Mouse (Mus musculus) B cell, adult 2 months (primary cell): ENCODE measurements around the gene Prrg3.
"Not testable (repeated sequence)": the region's sequence is repeated elsewhere in the genome, so short reads cannot be mapped to it uniquely, and the experiment has no call there.

ENCODE experiments used
- DNase-seq, 2 experiments: peaks; one replicate each; pipeline ENCODE4 v3.0.0; 2022

Prrg3 gene

GRCm38 (mm10) chrX:71962073-71963051 is at the start of gene Prrg3:
Gene Prrg3, plus strand, starts transcription at chrX:71962624.
- no peak for DNase-seq

DNA sequence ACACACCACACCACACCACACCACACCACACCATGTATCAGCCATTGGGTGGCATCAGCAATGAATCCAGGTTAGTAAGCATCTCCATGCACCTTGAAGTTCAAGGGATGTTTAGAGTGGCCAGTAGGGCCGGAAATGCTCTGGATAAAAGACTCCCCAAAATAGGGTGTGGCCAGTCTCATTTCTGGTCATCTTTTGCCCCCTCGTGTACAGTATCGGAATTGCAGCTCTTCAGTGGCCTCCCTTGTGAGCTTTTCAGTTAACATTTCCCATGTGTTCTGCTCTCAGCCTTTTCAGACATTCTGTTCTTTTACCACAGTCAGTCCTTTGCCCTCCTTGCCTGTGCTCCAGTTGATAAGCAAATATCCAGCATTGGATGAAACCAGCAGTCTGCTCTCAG is 15.8 kb upstream of the Prrg3 start:
- peak; percentile 18 to 44 for DNase-seq

- no peak for DNase-seq
Observed at GRCm38 (mm10) chrX:71958366-71958765, 4.1 kb upstream of the Prrg3 start.

- DNase-seq, result no peak
Observed at GRCm38 (mm10) chrX:71963275-71963912, 970 bp downstream of the Prrg3 start.

DNA sequence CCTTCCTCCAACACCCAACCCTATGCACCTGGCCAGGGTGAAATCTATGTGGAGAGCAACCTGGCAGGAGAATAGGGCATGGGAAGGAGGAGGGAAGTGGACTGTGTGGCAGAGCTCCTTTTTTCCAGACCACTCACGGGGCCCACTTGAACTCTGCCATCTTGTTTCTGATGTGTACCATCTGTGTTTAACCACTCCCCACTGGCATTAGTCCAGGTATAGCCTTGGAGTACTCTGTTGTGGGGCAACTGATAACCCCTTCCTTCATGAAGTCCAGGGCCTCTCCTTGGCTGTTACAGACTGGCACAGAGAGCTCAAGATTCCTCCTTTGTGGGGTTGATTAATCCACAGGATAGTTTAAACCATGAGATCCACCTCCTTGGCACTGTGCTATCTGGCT is 5.8 kb downstream of the Prrg3 start:
- no peak for DNase-seq

GRCm38 (mm10) chrX:71968816-71969215 is 6.4 kb downstream of the Prrg3 start:
- no peak for DNase-seq

GRCm38 (mm10) chrX:71971325-71971724 is 8.9 kb downstream of the Prrg3 start:
- DNase-seq, result no peak

DNA sequence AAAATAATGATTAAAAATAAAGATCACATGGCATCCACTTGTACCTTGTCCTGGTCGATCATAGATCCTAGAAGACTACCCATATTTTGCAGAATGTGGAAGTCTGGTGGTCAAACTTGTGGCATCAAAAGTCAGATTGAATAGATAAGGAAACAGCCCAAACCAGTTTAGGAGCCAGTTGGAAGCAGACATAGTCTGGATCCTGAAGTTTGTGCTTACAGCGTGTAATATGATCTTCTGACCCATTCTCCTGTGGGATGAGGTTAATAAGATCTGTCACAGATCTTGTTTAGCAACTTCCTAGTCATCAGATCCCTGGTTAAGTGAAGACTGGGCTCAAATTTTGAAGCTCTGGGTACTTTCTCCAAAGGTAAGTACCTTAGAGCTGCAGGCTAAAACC is 10.3 kb downstream of the Prrg3 start, which contains the start of gene Fate1:
Gene Fate1, plus strand, starts transcription at position 301 of the 400 bp plus-strand sequence.
- no peak for DNase-seq

DNA sequence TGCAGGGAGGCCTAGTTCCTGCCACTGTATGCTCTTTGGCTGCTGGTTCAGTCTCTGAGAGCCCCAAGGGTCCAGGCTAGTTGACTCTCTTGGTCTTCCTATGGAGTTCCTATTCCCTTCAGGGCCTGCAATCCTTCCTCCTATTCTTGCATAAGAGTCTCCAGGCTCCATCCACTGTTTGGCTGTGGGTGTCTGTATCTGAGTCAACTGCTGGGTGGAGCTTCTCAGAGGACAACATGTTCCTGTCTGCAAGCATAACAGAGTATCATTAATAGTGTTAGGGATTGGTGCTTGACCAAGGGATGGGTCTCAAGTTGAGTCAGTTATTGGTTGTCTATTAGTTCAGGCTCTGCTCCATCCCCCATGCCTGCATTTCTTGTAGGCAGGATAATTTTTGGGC is 15.3 kb downstream of the Prrg3 start:
- not testable (repeated sequence) for DNase-seq

- DNase-seq, result no peak
Observed at GRCm38 (mm10) chrX:71980443-71980842, 18.0 kb downstream of the Prrg3 start.

- no peak for DNase-seq
Observed at GRCm38 (mm10) chrX:71981322-71981721, 18.9 kb downstream of the Prrg3 start.

DNA sequence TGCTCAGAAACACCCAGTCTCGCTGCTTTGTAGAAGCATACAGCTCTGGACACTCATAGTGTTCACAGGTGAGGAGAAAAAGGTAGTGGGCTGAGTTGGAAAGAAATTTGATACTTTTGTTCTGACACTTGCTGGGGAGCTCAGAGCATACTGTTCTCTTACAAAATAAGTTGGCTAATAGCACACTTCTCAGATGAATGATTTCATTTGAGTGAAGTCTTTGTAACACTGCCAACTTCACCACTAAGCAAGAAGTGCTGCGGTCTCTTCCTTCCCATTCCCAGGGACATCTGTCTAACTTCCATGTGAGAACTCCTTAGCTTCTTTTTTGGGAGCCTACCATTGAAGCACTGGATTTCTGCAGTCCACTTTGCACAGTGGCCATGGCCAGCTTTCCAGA is 20.8 kb downstream of the Prrg3 start:
- DNase-seq, result no peak

- no peak for DNase-seq
Observed at GRCm38 (mm10) chrX:71983775-71984174, 21.4 kb downstream of the Prrg3 start.

- no peak for DNase-seq
Observed at GRCm38 (mm10) chrX:71991549-71991948, 29.1 kb downstream of the Prrg3 start, which contains the start of gene Cnga2. Gene Cnga2, plus strand, starts transcription at chrX:71991849.

GRCm38 (mm10) chrX:71995972-71996371 is 33.5 kb downstream of the Prrg3 start:
- no peak for DNase-seq

GRCm38 (mm10) chrX:72009930-72010329 is 47.5 kb downstream of the Prrg3 start:
- DNase-seq, result no peak

DNA sequence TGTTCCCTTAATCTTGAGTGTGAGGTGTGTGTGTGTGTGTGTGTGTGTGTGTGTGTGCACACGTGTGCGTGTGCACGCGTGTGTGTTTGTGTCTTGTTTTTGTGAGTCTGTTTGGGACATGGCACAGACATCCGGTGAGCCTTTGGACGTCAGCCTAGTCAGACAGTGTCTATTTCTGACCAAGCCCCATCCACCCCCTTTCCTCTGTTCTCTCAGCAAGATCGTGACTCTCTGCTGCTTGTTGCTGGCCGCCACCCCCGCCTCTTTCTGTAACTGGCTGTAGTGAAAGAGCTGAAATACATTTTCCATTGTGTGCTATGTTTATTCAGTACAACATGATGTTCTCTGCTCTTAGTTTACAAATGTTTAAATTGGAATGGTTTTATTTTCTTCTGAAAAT is 49.8 kb downstream of the Prrg3 start:
- DNase-seq, result no peak

DNA sequence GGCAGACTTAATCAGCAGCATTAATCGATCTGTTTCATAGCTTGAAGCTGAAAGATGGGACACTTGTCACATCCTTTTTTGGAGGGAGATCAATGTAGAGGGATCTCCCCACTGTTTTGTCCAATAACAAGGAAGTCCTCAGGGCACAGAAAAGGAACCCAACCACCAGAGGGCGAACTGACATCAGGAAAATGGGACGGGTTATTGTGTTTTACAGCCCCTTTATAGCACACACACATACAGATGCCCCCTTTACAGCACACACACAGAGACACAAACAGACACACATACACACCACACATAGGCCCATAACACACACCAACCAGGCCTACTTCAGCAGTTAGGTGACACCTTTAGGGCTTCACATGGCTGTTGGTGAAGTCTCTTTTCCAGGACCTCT is 50.4 kb downstream of the Prrg3 start:
- no peak for DNase-seq

- DNase-seq, result no peak
Observed at GRCm38 (mm10) chrX:72022241-72022640, 59.8 kb downstream of the Prrg3 start.
